Mouse (Mus musculus) forebrain, embryonic 16.5 days (tissue): ENCODE measurements at regions not wholly inside any gene's neighbourhood (a gene's known extent, or its start where the extent isn't known, plus 50 kb on each side); places are given as distances from the start of the nearest gene placed in this dataset.

Experiments
- ATAC-seq: fragments of 200-750 bp; cut with Nextera tagmentation; 2 replicates; pipeline ENCODE4 v1.8.0; 2017; ENCODE audit warnings: mild to moderate bottlenecking, moderate library complexity
- H3K27ac ChIP-seq: fragments of 300-500 bp; sonication (generic); 2 replicates; pipeline ENCODE4 v1.5.1; 2014; ENCODE audit warnings: low read length, control low read depth
- H3K27me3 ChIP-seq: fragments of 300-500 bp; sonication (generic); replicated peaks from 2 replicates; pipeline ENCODE4 v1.6.1; 2014; ENCODE audit warnings: low read length; ENCODE audit not compliant: control insufficient read depth, insufficient read depth
- H3K36me3 ChIP-seq: fragments of 300-500 bp; sonication (generic); 2 replicates; pipeline ENCODE4 v1.6.1; 2014; ENCODE audit not compliant: control insufficient read depth, insufficient read depth
- H3K4me1 ChIP-seq: fragments of 300-500 bp; sonication (generic); replicated peaks from 2 replicates; pipeline ENCODE4 v1.6.1; 2014; ENCODE audit warnings: low read length; ENCODE audit not compliant: control insufficient read depth, insufficient read depth
- H3K4me2 ChIP-seq: fragments of 300-500 bp; sonication (generic); 2 replicates; pipeline ENCODE4 v1.6.1; 2014; ENCODE audit warnings: mild to moderate bottlenecking, low read length, control low read depth
- H3K4me3 ChIP-seq: fragments of 300-500 bp; sonication (generic); replicated peaks from 2 replicates; pipeline ENCODE4 v1.5.1; 2014; ENCODE audit warnings: mild to moderate bottlenecking, low read length, control low read depth
- H3K9ac ChIP-seq: fragments of 300-500 bp; sonication (generic); replicated peaks from 2 replicates; pipeline ENCODE4 v1.6.1; 2014; ENCODE audit warnings: low read depth, low read length, control low read depth
- H3K9me3 ChIP-seq: fragments of 300-500 bp; sonication (generic); 2 replicates; pipeline ENCODE4 v1.6.1; 2016; ENCODE audit warnings: low read length; ENCODE audit not compliant: control insufficient read depth
- WGBS: fragments of 180-500 bp; shearing (Covaris S2); extraction: QIAGEN DNeasy Blood & Tissue Kit; methylation state at CpG from one replicate; pipeline ENCODE4 v1.1.7; 2014; 5-methylcytosine and 5-hydroxymethylcytosine counted together

GRCm38 (mm10) chr13:82909151-82909550, 594.7 kb upstream of the Mef2c start:
- H3K27me3 ChIP-seq, result no peaks in the 10 kb centered on the region
- WGBS, result 83% methylated on average over 4 of the region's 4 CpGs
- no peak overlapping the region for H3K4me2 ChIP-seq
- H3K9me3 ChIP-seq, result no peaks in the 10 kb centered on the region
- H3K9ac ChIP-seq, result no peak overlapping the region
- no peaks in the 10 kb centered on the region for H3K36me3 ChIP-seq
- H3K27ac ChIP-seq, result no peak overlapping the region
- H3K4me1 ChIP-seq, result no peaks in the 10 kb centered on the region
- no peak overlapping the region for H3K4me3 ChIP-seq
- ATAC-seq, result no peak

- H3K4me2 ChIP-seq, result no peak overlapping the region
- WGBS, result 51% methylated on average over 8 of the region's 8 CpGs
- no peak for ATAC-seq
- no peaks in the 10 kb centered on the region for H3K9me3 ChIP-seq
- no peak overlapping the region for H3K27ac ChIP-seq
- no peaks in the 10 kb centered on the region for H3K36me3 ChIP-seq
- H3K4me3 ChIP-seq, result no peak overlapping the region
- H3K4me1 ChIP-seq, result no peaks in the 10 kb centered on the region
- H3K27me3 ChIP-seq, result no peaks in the 10 kb centered on the region
- H3K9ac ChIP-seq, result no peak overlapping the region
Measured at GRCm38 (mm10) chr13:82912859-82913258, 591.0 kb upstream of the Mef2c start.

- H3K4me2 ChIP-seq, result no peak overlapping the region
- no peak for ATAC-seq
Measured at GRCm38 (mm10) chr13:82915194-82915593, 588.6 kb upstream of the Mef2c start.

DNA sequence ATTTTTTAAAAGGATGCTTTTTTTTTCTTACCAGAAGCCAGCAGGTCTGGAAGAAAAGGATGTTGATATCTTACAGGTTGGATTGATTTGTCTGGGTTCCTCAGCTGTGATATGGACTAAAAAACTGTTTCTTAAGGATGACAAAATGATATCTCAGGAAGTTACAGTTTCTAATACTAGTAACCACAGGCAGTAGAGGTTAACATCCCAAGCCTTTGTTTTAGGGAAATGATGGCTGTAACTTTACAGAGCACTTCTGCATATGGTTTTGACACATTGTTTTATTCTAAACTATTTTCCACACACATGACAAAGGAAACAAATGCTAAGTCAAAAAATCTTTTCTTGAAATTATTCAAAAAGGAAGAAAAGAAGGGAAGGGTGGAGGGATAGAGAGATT, 573.8 kb upstream of the Mef2c start:
- H3K27ac ChIP-seq, result no peak overlapping the region

More at GRCm38 (mm10) chr13:82915194-82915593, 588.6 kb upstream of the Mef2c start:
- H3K27me3 ChIP-seq, result no peaks in the 10 kb centered on the region
- H3K27ac ChIP-seq, result no peak overlapping the region
- no peak overlapping the region for H3K4me3 ChIP-seq
- no peaks in the 10 kb centered on the region for H3K4me1 ChIP-seq
- H3K9ac ChIP-seq, result no peak overlapping the region
- WGBS, result 94% methylated on average over 4 of the region's 4 CpGs
- H3K9me3 ChIP-seq, result no peaks in the 10 kb centered on the region
- H3K36me3 ChIP-seq, result no peaks in the 10 kb centered on the region

DNA sequence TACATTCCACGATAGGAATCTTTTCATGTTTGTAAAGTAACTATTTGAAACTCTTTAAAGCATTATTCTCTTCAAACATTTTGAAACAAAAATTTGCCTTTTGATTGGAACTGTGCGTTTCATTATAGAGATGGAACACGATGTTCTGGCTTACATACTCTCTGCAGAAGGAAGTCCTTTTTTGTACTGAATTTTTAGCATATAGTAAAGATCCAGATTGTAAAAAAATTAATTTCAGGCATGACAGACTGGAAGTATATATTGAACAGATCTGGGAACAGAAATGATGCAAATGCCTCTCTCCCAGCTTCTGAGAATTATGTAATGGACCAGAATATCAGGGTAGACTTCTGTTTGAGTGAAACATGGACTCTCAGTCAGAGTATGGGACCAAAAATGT, 566.0 kb upstream of the Mef2c start:
- no peak overlapping the region for H3K4me2 ChIP-seq
- H3K27me3 ChIP-seq, result no peaks in the 10 kb centered on the region
- H3K27ac ChIP-seq, result no peak overlapping the region
- WGBS, result 84% methylated on average over 3 of the region's 3 CpGs
- H3K36me3 ChIP-seq, result no peaks in the 10 kb centered on the region
- no peaks in the 10 kb centered on the region for H3K9me3 ChIP-seq
- H3K4me3 ChIP-seq, result no peak overlapping the region
- H3K4me1 ChIP-seq, result no peaks in the 10 kb centered on the region
- H3K9ac ChIP-seq, result no peak overlapping the region
- ATAC-seq, result no peak

More for the DNA sequence above, 573.8 kb upstream of the Mef2c start:
- Histone ChIP-seq H3K9me3 (no peaks in the 10 kb centered on the region), H3K9ac (no peak overlapping the region), H3K4me3 (no peak overlapping the region), H3K27me3 (no peaks in the 10 kb centered on the region), H3K4me2 (no peak overlapping the region), H3K4me1 (no peaks in the 10 kb centered on the region), H3K36me3 (no peaks in the 10 kb centered on the region)
- ATAC-seq, result no peak

GRCm38 (mm10) chr13:82942691-82943341, 561.0 kb upstream of the Mef2c start:
- Histone ChIP-seq H3K9ac (no peak overlapping the region), H3K27me3 (no peaks in the 10 kb centered on the region), H3K4me2 (0 out of 2 replicates have a peak overlapping the region, but pooled peaks have one; percentile 9), H3K9me3 (no peaks in the 10 kb centered on the region), H3K27ac (no peak overlapping the region), H3K4me1 (no peaks in the 10 kb centered on the region), H3K4me3 (no peak overlapping the region), H3K36me3 (no peaks in the 10 kb centered on the region)
- ATAC-seq, result no peak
- 30% methylated on average over 11 of the region's 11 CpGs for WGBS

DNA sequence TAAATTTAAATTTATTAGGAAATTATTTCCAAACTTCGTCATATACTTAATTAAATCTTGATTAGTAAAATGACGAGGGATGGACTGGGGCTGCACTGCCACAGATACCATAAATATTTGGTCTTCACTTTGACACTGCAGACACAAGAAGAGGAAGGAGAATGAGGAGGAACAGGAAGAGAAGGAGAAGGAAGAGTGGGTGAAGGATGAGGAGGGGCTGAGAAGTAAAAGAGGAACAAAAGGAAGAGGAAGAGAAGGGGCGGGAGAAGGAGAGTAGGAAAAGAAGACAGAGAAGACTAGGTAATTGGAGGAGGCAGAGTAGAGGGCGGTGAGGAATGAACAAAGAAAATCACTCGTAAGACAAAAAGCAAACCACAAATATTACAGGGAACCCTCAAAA, 556.9 kb upstream of the Mef2c start:
- no peak for ATAC-seq

GRCm38 (mm10) chr13:82949541-82949940, 554.3 kb upstream of the Mef2c start:
- Histone ChIP-seq H3K27ac (no peak overlapping the region), H3K27me3 (no peaks in the 10 kb centered on the region), H3K9ac (no peak overlapping the region), H3K4me2 (no peak overlapping the region), H3K4me3 (no peak overlapping the region), H3K4me1 (no peaks in the 10 kb centered on the region), H3K36me3 (no peaks in the 10 kb centered on the region), H3K9me3 (no peaks in the 10 kb centered on the region)
- 77% methylated on average over 6 of the region's 6 CpGs for WGBS
- ATAC-seq, result no peak

More for the DNA sequence above, 556.9 kb upstream of the Mef2c start:
- no peaks in the 10 kb centered on the region for H3K27me3 ChIP-seq
- H3K36me3 ChIP-seq, result no peaks in the 10 kb centered on the region
- H3K4me1 ChIP-seq, result no peaks in the 10 kb centered on the region
- no peaks in the 10 kb centered on the region for H3K9me3 ChIP-seq
- no peak overlapping the region for H3K4me3 ChIP-seq
- no peak overlapping the region for H3K27ac ChIP-seq
- WGBS, result 92% methylated on average over 5 of the region's 5 CpGs
- no peak overlapping the region for H3K9ac ChIP-seq
- no peak overlapping the region for H3K4me2 ChIP-seq

DNA sequence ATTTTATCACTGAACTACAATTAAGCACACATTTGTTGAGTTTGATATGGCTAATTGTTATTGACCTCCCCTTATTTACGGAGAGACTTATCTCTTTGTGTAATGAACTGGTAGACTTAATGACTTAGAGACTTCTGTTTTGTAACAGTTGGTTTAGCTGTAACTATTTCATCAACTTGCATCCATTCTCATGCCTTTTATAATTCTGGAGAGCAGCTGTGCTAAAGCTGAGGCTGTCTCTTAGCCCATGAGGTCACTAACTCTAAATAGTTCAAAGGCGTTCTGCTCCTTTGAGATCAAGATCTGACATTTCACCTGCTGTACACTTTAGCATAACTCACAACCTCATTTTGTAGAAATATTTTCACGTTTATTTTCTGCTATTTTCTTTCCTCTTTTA, 541.5 kb upstream of the Mef2c start:
- Histone ChIP-seq H3K9me3 (no peaks in the 10 kb centered on the region), H3K27me3 (no peaks in the 10 kb centered on the region), H3K4me2 (no peak overlapping the region), H3K4me1 (no peaks in the 10 kb centered on the region), H3K4me3 (no peak overlapping the region), H3K27ac (no peak overlapping the region), H3K36me3 (no peaks in the 10 kb centered on the region), H3K9ac (no peak overlapping the region)
- 80% methylated on average over 3 of the region's 3 CpGs for WGBS
- ATAC-seq, result no peak

- no peaks in the 10 kb centered on the region for H3K4me1 ChIP-seq
- 48% methylated on average over 9 of the region's 9 CpGs for WGBS
- H3K27me3 ChIP-seq, result no peaks in the 10 kb centered on the region
- no peaks in the 10 kb centered on the region for H3K9me3 ChIP-seq
- 0 out of 2 replicates have a peak overlapping the region, but pooled peaks have one; percentile 41 for H3K27ac ChIP-seq
- no peak overlapping the region for H3K4me3 ChIP-seq
- ATAC-seq, result peak; percentile 89
- no peak overlapping the region for H3K9ac ChIP-seq
- no peaks in the 10 kb centered on the region for H3K36me3 ChIP-seq
- H3K4me2 ChIP-seq, result no peak overlapping the region
Measured at GRCm38 (mm10) chr13:82971722-82972121, 532.1 kb upstream of the Mef2c start.
